Comparison of ENCODE assay signal across 9 mouse cellular contexts in the genomic region with DNA sequence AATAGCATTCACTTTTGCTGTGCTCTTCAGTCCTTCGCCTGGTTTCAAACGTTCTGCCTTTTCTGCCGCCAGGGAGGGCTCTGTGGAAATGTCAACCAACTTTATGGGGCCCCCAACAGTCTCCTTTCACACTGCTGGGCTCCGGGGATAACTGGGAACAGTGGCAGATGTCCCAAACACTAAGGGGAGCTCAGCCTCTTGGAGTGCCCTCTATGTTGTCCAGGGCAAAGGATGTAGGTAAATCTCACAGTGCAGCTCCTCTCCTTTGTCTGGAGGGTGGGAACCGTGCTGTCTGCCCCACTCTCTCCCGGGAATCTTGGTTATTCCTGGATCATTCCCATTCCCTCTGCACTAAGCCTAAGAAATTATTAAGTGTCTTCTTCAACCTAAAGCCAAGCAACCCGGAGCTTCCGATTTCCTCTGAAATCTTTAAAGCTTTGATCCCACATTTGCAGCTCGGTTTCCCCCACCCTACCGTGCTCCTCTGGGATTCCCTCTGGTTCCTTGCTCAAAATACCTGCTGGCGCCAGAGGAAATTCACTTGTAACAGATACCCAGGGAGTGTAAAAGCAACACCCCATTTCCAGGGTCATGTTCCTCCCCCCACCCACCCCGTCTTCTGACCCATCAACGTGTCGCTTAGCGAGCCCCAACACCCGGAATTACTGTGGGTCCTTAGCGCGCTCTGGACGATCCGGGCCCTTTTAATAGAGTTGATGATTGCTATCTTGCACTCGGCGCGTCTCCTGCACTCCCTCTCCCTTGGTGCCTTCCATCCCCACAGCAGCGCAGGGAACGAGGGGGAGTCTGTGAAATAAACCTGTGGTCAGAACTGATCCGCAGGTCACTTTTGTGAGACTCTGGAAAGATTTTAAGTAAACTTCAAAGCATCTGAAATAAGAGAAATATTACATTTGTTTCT. TPM values are rescaled to one million over a fixed set of nuclear protein-coding genes. Genes with fewer than 3 reads are reported as not detected.
DNase-seq lines count a peak whose midpoint lies in the region; ATAC-seq lines count a peak whose summit lies in the region.
"Had no signal": no experiment of that assay in that cellular context is flagged by ENCODE, and none has a peak within 500 bp of the region (broad histone marks: within the 10 kb centered on the region; RNA-seq: fewer than 3 reads in every experiment).

No protein-coding gene starts in this region.

- no peaks in the 10 kb centered on the region for H3K9me3 ChIP-seq in kidney, embryonic 16.5 days (ENCODE audit: low read length)
- H3K9me3 ChIP-seq in embryonic facial prominence, embryonic 10.5 days, result no peaks in the 10 kb centered on the region
- H3K9me3 ChIP-seq in intestine, embryonic 16.5 days (ENCODE audit: control insufficient read depth, low read length), result no peaks in the 10 kb centered on the region
- no peaks in the 10 kb centered on the region for H3K9me3 ChIP-seq in neural tube, embryonic 14.5 days (ENCODE audit: control insufficient read depth, low read length)
- H3K9me3 ChIP-seq: liver, embryonic 15.5 days had no signal

- ATAC-seq in kidney, embryonic 16.5 days (ENCODE audit: low FRiP score, low TSS enrichment), result peak; percentile 72
- ATAC-seq in intestine, embryonic 16.5 days, result no peak
- peak; percentile 34; the same call in 1 of the 2 replicates for ATAC-seq in neural tube, embryonic 14.5 days (ENCODE audit: low read depth)
- ATAC-seq in megakaryocyte-erythroid progenitor cell, adult 5-6 weeks (replicated peaks; ENCODE audit: low FRiP score, low TSS enrichment, poor library complexity, severe bottlenecking), result no peak

- H3K36me3 ChIP-seq in kidney, embryonic 16.5 days (ENCODE audit: insufficient read depth, low read length), result no peaks in the 10 kb centered on the region
- no peaks in the 10 kb centered on the region for H3K36me3 ChIP-seq in embryonic facial prominence, embryonic 10.5 days (replicated peaks)
- no peaks in the 10 kb centered on the region for H3K36me3 ChIP-seq in intestine, embryonic 16.5 days (ENCODE audit: control insufficient read depth, insufficient read depth, low read length)
- H3K36me3 ChIP-seq in neural tube, embryonic 14.5 days (ENCODE audit: control insufficient read depth, insufficient read depth, low read length), result no peaks in the 10 kb centered on the region
- H3K36me3 ChIP-seq: liver, embryonic 15.5 days had no signal

- intact Hi-C loops in gastrocnemius, postnatal 14 days (cut with DNase I; ENCODE audit: low total_unique reads), result no loop called here

- peak overlapping the region; percentile 60 for H3K4me2 ChIP-seq in kidney, embryonic 16.5 days (replicated peaks; ENCODE audit: low read depth, low read length)
- H3K4me2 ChIP-seq in intestine, embryonic 16.5 days (ENCODE audit: low read depth, low read length), result peak overlapping the region; percentile 37
- peak overlapping the region; percentile 11; the same call in 1 of the 2 replicates for H3K4me2 ChIP-seq in neural tube, embryonic 14.5 days (ENCODE audit: low read depth, low read length)
- H3K4me2 ChIP-seq: liver, embryonic 15.5 days had no signal

- WGBS in kidney, embryonic 16.5 days, result 2% methylated on average over 26 of the region's 26 CpGs
- under 1% methylated on average over 26 of the region's 26 CpGs for WGBS in embryonic facial prominence, embryonic 10.5 days
- 5% methylated on average over 26 of the region's 26 CpGs for WGBS in intestine, embryonic 16.5 days
- under 1% methylated on average over 26 of the region's 26 CpGs for WGBS in neural tube, embryonic 14.5 days

- peaks cover 35% of the 10 kb centered on the region for H3K4me1 ChIP-seq in kidney, embryonic 16.5 days (ENCODE audit: insufficient read depth, low read length)
- peaks cover 13% of the 10 kb centered on the region for H3K4me1 ChIP-seq in embryonic facial prominence, embryonic 10.5 days
- peaks cover 14% of the 10 kb centered on the region; the same call in 1 of the 2 replicates for H3K4me1 ChIP-seq in intestine, embryonic 16.5 days (ENCODE audit: control insufficient read depth, insufficient read depth, low read length)
- H3K4me1 ChIP-seq in neural tube, embryonic 14.5 days (ENCODE audit: control insufficient read depth, insufficient read depth, low read length), result no peaks in the 10 kb centered on the region
- H3K4me1 ChIP-seq: liver, embryonic 15.5 days had no signal

- peak overlapping the region; percentile 27 for H3K4me3 ChIP-seq in kidney, embryonic 16.5 days (ENCODE audit: low read length)
- H3K4me3 ChIP-seq in embryonic facial prominence, embryonic 10.5 days, result peak overlapping the region; percentile 31
- peak overlapping the region; percentile 12; the same call in 1 of the 2 replicates for H3K4me3 ChIP-seq in intestine, embryonic 16.5 days (ENCODE audit: low read length)
- H3K4me3 ChIP-seq in neural tube, embryonic 14.5 days (ENCODE audit: low read depth, low read length), result no peak overlapping the region
- H3K4me3 ChIP-seq: liver, embryonic 15.5 days had no signal

- DNase-seq in kidney, postnatal 14 days, result no peak
- peak; percentile 50 for DNase-seq in embryonic facial prominence, embryonic 10.5 days (ENCODE audit: low spot score)
- no peak for DNase-seq in gastrocnemius, postnatal 14 days
- no peak for DNase-seq in cerebellum, postnatal 14 days

- H3K27me3 ChIP-seq in kidney, embryonic 16.5 days (ENCODE audit: insufficient read depth, low read length), result peaks cover 16% of the 10 kb centered on the region
- peaks cover 95% of the 10 kb centered on the region for H3K27me3 ChIP-seq in embryonic facial prominence, embryonic 10.5 days (replicated peaks; ENCODE audit: low read depth, poor library complexity, severe bottlenecking)
- peaks cover 12% of the 10 kb centered on the region; the same call in 1 of the 2 replicates for H3K27me3 ChIP-seq in intestine, embryonic 16.5 days (replicated peaks; ENCODE audit: control insufficient read depth, insufficient read depth, low read length)
- peaks cover 29% of the 10 kb centered on the region for H3K27me3 ChIP-seq in neural tube, embryonic 14.5 days (ENCODE audit: control insufficient read depth, insufficient read depth, low read length)

- peak overlapping the region; percentile 72 for H3K27ac ChIP-seq in kidney, embryonic 16.5 days (ENCODE audit: low read length)
- no peak overlapping the region for H3K27ac ChIP-seq in embryonic facial prominence, embryonic 10.5 days (replicated peaks)
- no peak overlapping the region for H3K27ac ChIP-seq in intestine, embryonic 16.5 days (ENCODE audit: low read length)
- H3K27ac ChIP-seq in neural tube, embryonic 14.5 days (ENCODE audit: low read depth, low read length), result no peak overlapping the region
- H3K27ac ChIP-seq: liver, embryonic 15.5 days had no signal

- H3K9ac ChIP-seq in kidney, embryonic 16.5 days (replicated peaks; ENCODE audit: low read length), result peak overlapping the region; percentile 55
- peak overlapping the region; percentile 30; the same call in 1 of the 2 replicates for H3K9ac ChIP-seq in intestine, embryonic 16.5 days (ENCODE audit: low read depth, low read length)
- no peak overlapping the region for H3K9ac ChIP-seq in neural tube, embryonic 14.5 days (replicated peaks; ENCODE audit: low read depth, low read length)
- H3K9ac ChIP-seq: liver, embryonic 15.5 days had no signal

RNA-seq across cellular contexts. Expression of a gene that starts 23.7 kb away (rescaled TPM):
- polyA plus RNA-seq in kidney, embryonic 16.5 days (2015; fragmentation: Nextera tagmentation; extraction: Ambion mirVana), result 357 and 367 TPM in 2 replicates
- 4.8 and 5.0 TPM in 2 replicates for polyA plus RNA-seq in embryonic facial prominence, embryonic 10.5 days (2016; fragmentation: Nextera tagmentation; extraction: Ambion mirVana)
- polyA plus RNA-seq in intestine, embryonic 16.5 days (2015; fragmentation: Nextera tagmentation; extraction: Ambion mirVana), result 133 and 145 TPM in 2 replicates
- not detected in 2 replicates for polyA plus RNA-seq in neural tube, embryonic 14.5 days (2014; fragmentation: Nextera tagmentation; extraction: Ambion mirVana)
- not detected for total RNA-seq in gastrocnemius, postnatal 14 days (2021)
- total RNA-seq in megakaryocyte-erythroid progenitor cell, adult 5-6 weeks (2014; fragmentation: Nextera tagmentation), result not detected in 2 replicates
- total RNA-seq in megakaryocyte-erythroid progenitor cell, adult 5-6 weeks (2017), result not detected in 2 replicates

Comparison
In these comparisons a context has a peak if more than half of its experiments do, and no peak if none do; other contexts are left out.
1. ATAC-seq: peak in kidney, embryonic 16.5 days (single experiment) and neural tube, embryonic 14.5 days (single experiment); none in intestine, embryonic 16.5 days (single experiment) and megakaryocyte-erythroid progenitor cell, adult 5-6 weeks (single experiment).
2. RNA of a gene that starts 23.7 kb away (polyA plus RNA-seq): 357 to 367 TPM in kidney, embryonic 16.5 days and 133 to 145 TPM in intestine, embryonic 16.5 days; 4.8 to 5.0 TPM in embryonic facial prominence, embryonic 10.5 days and not detected in neural tube, embryonic 14.5 days; every median in the first group is over 10 times any median in the second.
3. Peak in every context shown above with its lines, with median percentiles within 50 percentile points of each other: H3K4me2 ChIP-seq.